ENCODE assay signal across 32 mouse cellular contexts in genomic region chr8:75489035-75489678, GRCm38 (mm10). TPM values are rescaled to one million over a fixed set of nuclear protein-coding genes. Genes with fewer than 3 reads are reported as not detected.
DNase-seq lines count a peak whose midpoint lies in the region; ATAC-seq and TF ChIP-seq lines count a peak whose summit lies in the region.
"Had no signal": no experiment of that assay in that cellular context is flagged by ENCODE, and none has a peak within 500 bp of the region (broad histone marks: within the 10 kb centered on the region; RNA-seq: fewer than 3 reads in every experiment).

No protein-coding gene starts in this region.

- ATAC-seq in lung, embryonic 14.5 days (ENCODE audit: insufficient read depth), result peak; percentile 31; the same call in 1 of the 2 replicates
- ATAC-seq in hindbrain, embryonic 11.5 days (ENCODE audit: low FRiP score), result no peak
- ATAC-seq: CD4-positive, CD25-positive, alpha-beta regulatory T cell, adult 4 months; forebrain, embryonic 14.5 days; inflammation-experienced regulatory T-cells, adult 6 months; liver, embryonic 12.5 days; liver, postnatal 0 days had no signal

- H3K4me3 ChIP-seq in lung, embryonic 14.5 days (ENCODE audit: low read depth, low read length), result no peak overlapping the region
- 0 out of 2 replicates have a peak overlapping the region, but pooled peaks have one; percentile 4 for H3K4me3 ChIP-seq in E14TG2a.4 (replicated peaks; ENCODE audit: low read length)
- H3K4me3 ChIP-seq in hindbrain, embryonic 11.5 days (ENCODE audit: low read depth, low read length), result no peak overlapping the region
- H3K4me3 ChIP-seq: embryonic facial prominence, embryonic 15.5 days; heart, embryonic 13.5 days; hindbrain, embryonic 15.5 days; liver, embryonic 12.5 days had no signal

- no peaks in the 10 kb centered on the region for H3K9me3 ChIP-seq in lung, embryonic 14.5 days (ENCODE audit: low read depth, low read length)
- peaks cover 3% of the 10 kb centered on the region; the same call in 1 of the 2 replicates for H3K9me3 ChIP-seq in E14TG2a.4 (ENCODE audit: low read length)
- no peaks in the 10 kb centered on the region for H3K9me3 ChIP-seq in hindbrain, embryonic 11.5 days (ENCODE audit: control insufficient read depth, low read length)
- H3K9me3 ChIP-seq: embryonic facial prominence, embryonic 15.5 days; heart, embryonic 13.5 days; hindbrain, embryonic 15.5 days; liver, embryonic 12.5 days had no signal

- TF ChIP-seq CTCF in lung, embryonic 14.5 days (IDR thresholded peaks at IDR 0.05; ENCODE audit: low read depth), result no peak
- no peak for TF ChIP-seq CTCF in E14TG2a.4 (conservative IDR thresholded peaks at IDR 0.05; ENCODE audit: low read length)

- H3K36me3 ChIP-seq in lung, embryonic 14.5 days (ENCODE audit: insufficient read depth), result no peaks in the 10 kb centered on the region
- H3K36me3 ChIP-seq in E14TG2a.4 (ENCODE audit: insufficient read depth, low read length), result no peaks in the 10 kb centered on the region
- H3K36me3 ChIP-seq in hindbrain, embryonic 11.5 days (ENCODE audit: control insufficient read depth, insufficient read depth, low read length), result no peaks in the 10 kb centered on the region
- H3K36me3 ChIP-seq: embryonic facial prominence, embryonic 15.5 days; heart, embryonic 13.5 days; hindbrain, embryonic 15.5 days; liver, embryonic 12.5 days had no signal

- no peak overlapping the region for H3K4me2 ChIP-seq in lung, embryonic 14.5 days
- H3K4me2 ChIP-seq in hindbrain, embryonic 11.5 days (replicated peaks; ENCODE audit: low read depth, low read length), result no peak overlapping the region
- H3K4me2 ChIP-seq: embryonic facial prominence, embryonic 15.5 days; heart, embryonic 13.5 days; hindbrain, embryonic 15.5 days; liver, embryonic 12.5 days had no signal

- peak; percentile 55 for DNase-seq in heart, adult 11 months
- no peak for DNase-seq in heart, adult 18-20 months
- DNase-seq in lung, embryonic 14.5 days, result peak; percentile 15
- no peak for DNase-seq in lung, postnatal 25 days (ENCODE audit: low spot score)
- DNase-seq in ZHBTc4 (ENCODE audit: low read depth, low spot score), result peak; percentile 69
- DNase-seq in hindbrain, embryonic 11.5 days (ENCODE audit: low spot score), result no peak
- DNase-seq: adrenal gland, postnatal 25 days; cerebellum, adult 11-12 months; cerebellum, adult 9-11 months; gastrocnemius, postnatal 25 days; heart, postnatal 10 days; kidney, adult 8-10 months; left cerebral cortex, postnatal 4 days; liver, postnatal 0 days; midbrain, embryonic 14.5 days; thymus, adult 2 months; thymus, postnatal 36 days had no signal

- H3K27ac ChIP-seq in lung, embryonic 14.5 days (ENCODE audit: low read depth), result no peak overlapping the region
- no peak overlapping the region for H3K27ac ChIP-seq in hindbrain, embryonic 11.5 days (ENCODE audit: low read depth, low read length)
- H3K27ac ChIP-seq: embryonic facial prominence, embryonic 15.5 days; heart, embryonic 13.5 days; hindbrain, embryonic 15.5 days; liver, embryonic 12.5 days had no signal

- H3K27me3 ChIP-seq in lung, embryonic 14.5 days (ENCODE audit: insufficient read depth, low read length), result no peaks in the 10 kb centered on the region
- H3K27me3 ChIP-seq in E14TG2a.4 (ENCODE audit: insufficient read depth, low read length), result no peaks in the 10 kb centered on the region
- no peaks in the 10 kb centered on the region for H3K27me3 ChIP-seq in hindbrain, embryonic 11.5 days (ENCODE audit: control insufficient read depth, insufficient read depth, low read length)
- H3K27me3 ChIP-seq: embryonic facial prominence, embryonic 15.5 days; heart, embryonic 13.5 days; hindbrain, embryonic 15.5 days; liver, embryonic 12.5 days had no signal

- 67% methylated on average over 13 of the region's 13 CpGs for WGBS in lung, embryonic 14.5 days
- 86% methylated on average over 13 of the region's 13 CpGs for WGBS in hindbrain, embryonic 11.5 days

- H3K4me1 ChIP-seq in lung, embryonic 14.5 days (ENCODE audit: insufficient read depth), result no peaks in the 10 kb centered on the region
- H3K4me1 ChIP-seq in E14TG2a.4 (replicated peaks; ENCODE audit: low read depth, low read length), result peaks cover 7% of the 10 kb centered on the region; the same call in 1 of the 2 replicates
- H3K4me1 ChIP-seq in hindbrain, embryonic 11.5 days (replicated peaks; ENCODE audit: control insufficient read depth, insufficient read depth, low read length), result no peaks in the 10 kb centered on the region
- H3K4me1 ChIP-seq: embryonic facial prominence, embryonic 15.5 days; heart, embryonic 13.5 days; hindbrain, embryonic 15.5 days; liver, embryonic 12.5 days had no signal

- H3K9ac ChIP-seq in lung, embryonic 14.5 days, result no peak overlapping the region
- H3K9ac ChIP-seq in hindbrain, embryonic 11.5 days (ENCODE audit: low read depth, low read length), result no peak overlapping the region
- H3K9ac ChIP-seq: embryonic facial prominence, embryonic 15.5 days; heart, embryonic 13.5 days; hindbrain, embryonic 15.5 days; liver, embryonic 12.5 days; liver, postnatal 0 days had no signal

RNA-seq across cellular contexts. Expression of gene Iqcm, which starts 40.7 kb away (rescaled TPM):
- not detected for total RNA-seq in heart, adult 18-20 months (2021)
- 0.18 TPM in 1 of 2 replicates, not detected in the other for polyA plus RNA-seq in lung, embryonic 14.5 days (2014; fragmentation: Nextera tagmentation; extraction: Ambion mirVana)
- polyA plus RNA-seq in hindbrain, embryonic 11.5 days (2014; fragmentation: Nextera tagmentation; extraction: Ambion mirVana), result not detected in 2 replicates
- total RNA-seq: adrenal gland, adult 18-20 months; adrenal gland, postnatal 25 days; ES-E14; gastrocnemius, postnatal 25 days; heart, adult 8-10 months; heart, postnatal 10 days; hematopoietic stem cell, adult 5-6 weeks; monocyte, adult 5-6 weeks had no signal
- polyA plus RNA-seq: CD4-positive, CD25-positive, alpha-beta regulatory T cell, adult 4 months; embryonic facial prominence, embryonic 15.5 days; forebrain, embryonic 14.5 days; heart, embryonic 13.5 days; inflammation-experienced regulatory T-cells, adult 6 months; limb, embryonic 14.5 days; liver, embryonic 12.5 days; liver, postnatal 0 days; midbrain, embryonic 14.5 days; neural tube, embryonic 14.5 days; thymus, adult 2 months had no signal

Comparison
In these comparisons a context has a peak if more than half of its experiments do, and no peak if none do; other contexts are left out.
1. DNase-seq: peak in heart, adult 11 months (single experiment), lung, embryonic 14.5 days (single experiment) and ZHBTc4 (single experiment); none in heart, adult 18-20 months (0 of 2), lung, postnatal 25 days (single experiment) and hindbrain, embryonic 11.5 days (single experiment).